Mouse (Mus musculus) C3H10T1/2 (cell line): ENCODE results near the gene Scgb2b20. TPM values are rescaled to one million over a fixed set of nuclear protein-coding genes. Genes with fewer than 3 reads are reported as not detected.

ENCODE experiments used
- polyA plus RNA-seq, 2 experiments: library from polyadenylated mRNA; unstranded; fragments of >200 nt; fragmentation: generic; extraction: Trizol; gene quantifications; one replicate each; pipeline ENCODE4 v1.2.1; 2012; ENCODE audit warnings: missing spikeins in 2 of 2

Gene Scgb2b20
- not detected for polyA plus RNA-seq

DNA sequence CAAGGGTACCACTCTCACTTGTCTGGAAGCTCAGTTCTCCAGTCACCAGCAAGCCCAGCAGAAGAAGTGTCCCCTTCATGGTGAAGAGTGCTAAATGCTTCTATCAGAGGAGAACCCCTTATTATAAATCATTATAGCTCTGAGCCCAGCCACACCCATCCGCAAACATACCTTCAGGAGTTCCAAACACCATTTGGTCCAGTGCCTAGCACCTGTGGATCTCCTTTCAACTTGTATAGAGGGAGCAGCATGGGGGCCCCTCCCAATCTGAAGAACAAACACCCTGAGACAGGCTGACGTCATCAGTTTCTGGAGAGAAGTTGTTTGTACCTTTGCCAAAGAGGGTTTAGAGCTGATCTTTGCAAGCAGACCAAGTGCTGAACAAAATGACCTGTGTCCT, at the start of gene Scgb2b20:
Gene Scgb2b20 (minus strand): TSS at position 101 of the 400 bp plus-strand sequence.

DNA sequence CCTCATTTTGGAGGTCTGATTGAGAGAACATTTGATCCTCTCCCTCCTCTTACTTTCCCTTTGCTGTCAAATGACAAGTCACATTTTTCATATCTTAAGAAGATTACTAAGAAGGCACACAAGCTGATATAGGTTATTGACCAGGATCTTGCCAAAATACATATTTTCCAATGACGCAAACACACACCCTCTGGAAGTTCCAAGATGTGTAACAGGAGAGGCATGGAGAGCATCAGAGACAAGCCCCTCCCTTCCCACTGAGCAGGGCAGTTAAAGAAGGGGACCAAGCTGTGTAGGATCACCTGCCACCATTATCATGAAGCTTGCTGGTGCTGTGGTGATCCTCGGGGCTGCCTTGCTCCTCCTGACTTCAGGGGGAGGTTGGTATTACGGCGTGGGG, 6.8 kb upstream of the Scgb2b20 start, which contains the start of gene Scgb1b20:
Gene Scgb1b20 (plus strand): TSS at position 301 of the 400 bp plus-strand sequence.

Other genes starting within 250 kb of the Scgb2b20 start
- gene Scgb2b18, start 192.5 kb downstream of the Scgb2b20 start, polyA plus RNA-seq = not detected
- not detected for gene Scgb1b18, start 180.8 kb downstream of the Scgb2b20 start, polyA plus RNA-seq
- not detected for gene Scgb2b19, start 86.0 kb downstream of the Scgb2b20 start, polyA plus RNA-seq
- gene Scgb1b19, start 79.0 kb downstream of the Scgb2b20 start, polyA plus RNA-seq = not detected
- not detected for gene Scgb1b20, start 6.9 kb upstream of the Scgb2b20 start, polyA plus RNA-seq
- not detected for gene Scgb2b21, start 154.1 kb upstream of the Scgb2b20 start, polyA plus RNA-seq